Mouse (Mus musculus) hindbrain, embryonic 11.5 days (tissue): ENCODE measurements around the gene Ass1. TPM values are rescaled to one million over a fixed set of nuclear protein-coding genes. Genes with fewer than 3 reads are reported as not detected.
"Not testable (repeated sequence)": the region's sequence is repeated elsewhere in the genome, so short reads cannot be mapped to it uniquely, and the experiment has no call there.

Source experiments
- ATAC-seq: fragments of 200-750 bp; cut with Nextera tagmentation; 2 replicates; pipeline ENCODE4 v1.8.0; 2017; ENCODE audit warnings: mild to moderate bottlenecking, moderate TSS enrichment, moderate library complexity; ENCODE audit not compliant: low FRiP score
- DNase-seq: peaks from one replicate; pipeline ENCODE4 v3.0.0-alpha.2; 2015; ENCODE audit warnings: low spot score
- H3K27ac ChIP-seq: fragments of 300-500 bp; sonication (generic); 2 replicates; pipeline ENCODE4 v1.5.1; 2014; ENCODE audit warnings: mild to moderate bottlenecking, low read depth, low read length
- H3K27me3 ChIP-seq: fragments of 300-500 bp; sonication (generic); 2 replicates; pipeline ENCODE4 v1.6.1; 2014; ENCODE audit warnings: mild to moderate bottlenecking, low read length, moderate library complexity, mixed read lengths; ENCODE audit not compliant: control insufficient read depth, insufficient read depth
- H3K36me3 ChIP-seq: fragments of 300-500 bp; sonication (generic); 2 replicates; pipeline ENCODE4 v1.6.1; 2014; ENCODE audit warnings: mild to moderate bottlenecking, low read length, moderate library complexity, mixed read lengths; ENCODE audit not compliant: control insufficient read depth, insufficient read depth
- H3K4me1 ChIP-seq: fragments of 300-500 bp; sonication (generic); replicated peaks from 2 replicates; pipeline ENCODE4 v1.6.1; 2014; ENCODE audit warnings: low read length, mixed read lengths; ENCODE audit not compliant: control insufficient read depth, insufficient read depth
- H3K4me2 ChIP-seq: fragments of 300-500 bp; sonication (generic); replicated peaks from 2 replicates; pipeline ENCODE4 v1.6.1; 2014; ENCODE audit warnings: mild to moderate bottlenecking, low read depth, low read length
- H3K4me3 ChIP-seq: fragments of 300-500 bp; sonication (generic); 2 replicates; pipeline ENCODE4 v1.5.1; 2014; ENCODE audit warnings: low read depth, low read length
- H3K9ac ChIP-seq: fragments of 300-500 bp; sonication (generic); 2 replicates; pipeline ENCODE4 v1.6.1; 2014; ENCODE audit warnings: low read depth, low read length
- H3K9me3 ChIP-seq: fragments of 300-500 bp; sonication (generic); 2 replicates; pipeline ENCODE4 v1.6.1; 2016; ENCODE audit warnings: low read length; ENCODE audit not compliant: control insufficient read depth
- WGBS: fragments of 180-500 bp; shearing (Covaris S2); extraction: QIAGEN DNeasy Blood & Tissue Kit; methylation state at CpG from one replicate; pipeline ENCODE4 v1.1.7; 2014; 5-methylcytosine and 5-hydroxymethylcytosine counted together
- polyA plus RNA-seq: library from polyadenylated mRNA; unstranded; fragments of >200 nt; fragmentation: Nextera tagmentation; extraction: Ambion mirVana; gene quantifications from 2 replicates; pipeline ENCODE4 v1.2.1, GENCODE M21; 2014

Gene Ass1
- polyA plus RNA-seq, 1 experiment from 2014 or later, result 10.3 TPM

- 82% methylated on average over 3 of the region's 3 CpGs for WGBS
- Histone ChIP-seq H3K9me3 (0 out of 2 replicates have a peak, but pooled peaks cover 2% of the 10 kb centered on the region), H3K27me3 (no peaks in the 10 kb centered on the region), H3K4me3 (no peak overlapping the region), H3K4me1 (no peaks in the 10 kb centered on the region), H3K4me2 (no peak overlapping the region), H3K36me3 (no peaks in the 10 kb centered on the region), H3K27ac (no peak overlapping the region), H3K9ac (no peak overlapping the region)
- no peak for ATAC-seq
- DNase-seq, result no peak
These were observed 80.5 kb downstream of the Ass1 start for GRCm38 (mm10) chr2:31550503-31550902.

DNA sequence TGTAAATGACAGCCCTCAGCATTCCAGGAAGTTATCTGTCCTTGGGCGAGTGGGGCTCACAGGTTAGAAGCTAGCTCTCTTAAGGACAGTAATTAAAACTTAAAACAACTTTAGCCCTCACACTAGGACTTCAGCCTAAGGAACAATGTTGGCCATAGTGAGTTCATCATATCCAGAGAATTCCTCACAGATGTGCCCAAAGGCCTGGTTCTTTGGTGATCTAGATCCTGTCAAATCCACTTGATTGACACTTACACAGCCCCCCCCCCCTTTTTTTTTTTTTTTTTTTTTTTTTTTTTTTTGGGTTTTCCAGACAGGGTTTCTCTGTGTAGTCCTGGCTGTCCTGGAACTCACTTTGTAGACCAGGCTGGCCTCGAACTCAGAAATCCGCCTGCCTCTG, 81.3 kb downstream of the Ass1 start:
- not testable (repeated sequence) for H3K27me3 ChIP-seq, H3K4me3 ChIP-seq, DNase-seq, H3K36me3 ChIP-seq, H3K4me1 ChIP-seq, H3K27ac ChIP-seq, H3K9me3 ChIP-seq, ATAC-seq, H3K9ac ChIP-seq, H3K4me2 ChIP-seq
- WGBS, result 90% methylated on average over 1 of the region's 3 CpGs

GRCm38 (mm10) chr2:31551971-31552370, 82.0 kb downstream of the Ass1 start:
- Histone ChIP-seq H3K36me3 (no peaks in the 10 kb centered on the region), H3K27me3 (no peaks in the 10 kb centered on the region), H3K9me3 (0 out of 2 replicates have a peak, but pooled peaks cover 2% of the 10 kb centered on the region), H3K4me1 (no peaks in the 10 kb centered on the region), H3K4me2 (no peak overlapping the region), H3K4me3 (no peak overlapping the region), H3K9ac (no peak overlapping the region), H3K27ac (no peak overlapping the region)
- WGBS, result 90% methylated on average over 10 of the region's 10 CpGs
- DNase-seq, result no peak
- no peak for ATAC-seq

GRCm38 (mm10) chr2:31554619-31555018, 84.6 kb downstream of the Ass1 start:
- no peaks in the 10 kb centered on the region for H3K36me3 ChIP-seq
- no peaks in the 10 kb centered on the region for H3K27me3 ChIP-seq
- DNase-seq, result no peak
- H3K9ac ChIP-seq, result no peak overlapping the region
- no peak for ATAC-seq
- H3K27ac ChIP-seq, result no peak overlapping the region
- H3K4me3 ChIP-seq, result no peak overlapping the region
- H3K4me2 ChIP-seq, result no peak overlapping the region
- no peaks in the 10 kb centered on the region for H3K4me1 ChIP-seq
- WGBS, result 79% methylated on average over 5 of the region's 5 CpGs
- 0 out of 2 replicates have a peak, but pooled peaks cover 2% of the 10 kb centered on the region for H3K9me3 ChIP-seq

Other genes with a start within 250 kb of the Ass1 start
- 70.5 and 76.5 TPM in 2 replicates for gene Ncs1, start 224.4 kb upstream of the Ass1 start, polyA plus RNA-seq
- gene Hmcn2, start 155.8 kb upstream of the Ass1 start, polyA plus RNA-seq, result 0.08 TPM in 1 of 2 replicates, not detected in the other
- gene Fubp3, start 102.4 kb downstream of the Ass1 start, polyA plus RNA-seq, result 82.7 and 86.9 TPM in 2 replicates
- gene Prdm12, start 169.8 kb downstream of the Ass1 start, polyA plus RNA-seq, result 4.0 and 6.7 TPM in 2 replicates
- gene Exosc2, start 200.5 kb downstream of the Ass1 start, polyA plus RNA-seq, result 50.8 and 56.6 TPM in 2 replicates
- gene Abl1, start 218.2 kb downstream of the Ass1 start, polyA plus RNA-seq, result 28.6 and 30.2 TPM in 2 replicates